In genomic region chr8:22227061-22227877, GRCm38 (mm10) we compare ENCODE assay signal across 8 mouse cellular contexts. TPM values are rescaled to one million over a fixed set of nuclear protein-coding genes. Genes with fewer than 3 reads are reported as not detected.
DNase-seq lines count a peak whose midpoint lies in the region; ATAC-seq and TF ChIP-seq lines count a peak whose summit lies in the region.

Gene Thsd1 (plus strand): TSS chr8:22227313.

- H3K4me3 ChIP-seq in E14TG2a.4 (replicated peaks; ENCODE audit: low read length), result peak within 1 kb of the TSS; percentile 83
- H3K4me3 ChIP-seq in heart, postnatal 0 days (ENCODE audit: low read depth, low read length), result peak within 1 kb of the TSS; percentile 58
- peak within 1 kb of the TSS; percentile 65 for H3K4me3 ChIP-seq in spleen, adult 2 months (ENCODE audit: extremely low read depth, insufficient read depth, insufficient read length)

- peak; percentile 49; the same call in 1 of the 2 replicates for ATAC-seq in erythroid progenitor cell, adult 5-6 weeks (replicated peaks; ENCODE audit: low FRiP score, poor library complexity, severe bottlenecking)
- ATAC-seq in heart, postnatal 0 days (ENCODE audit: insufficient read depth, low read depth), result peak; percentile 81
- ATAC-seq in megakaryocyte, adult 5-6 weeks (ENCODE audit: poor library complexity, severe bottlenecking), result peak; percentile 85

- peaks cover 2% of the 10 kb centered on the region; the same call in 1 of the 2 replicates for H3K36me3 ChIP-seq in E14TG2a.4 (ENCODE audit: insufficient read depth, low read length)
- H3K36me3 ChIP-seq in heart, postnatal 0 days (replicated peaks; ENCODE audit: control insufficient read depth, insufficient read depth, low read length), result 0 out of 2 replicates have a peak, but pooled peaks cover 1% of the 10 kb centered on the region
- H3K36me3 ChIP-seq in spleen, adult 2 months (ENCODE audit: control insufficient read depth, insufficient read depth, low read length), result no peaks in the 10 kb centered on the region

- under 1% methylated on average over 39 of the region's 39 CpGs for WGBS in heart, postnatal 0 days
- WGBS in spleen, adult 2 months, result under 1% methylated on average over 39 of the region's 39 CpGs

- TF ChIP-seq POLR2A in spleen, adult 2 months (IDR thresholded peaks at IDR 0.05; ENCODE audit: low read depth, low read length), result no peak

- H3K4me1 ChIP-seq in E14TG2a.4 (replicated peaks; ENCODE audit: low read depth, low read length), result peaks cover 35% of the 10 kb centered on the region
- no peaks in the 10 kb centered on the region for H3K4me1 ChIP-seq in heart, postnatal 0 days (ENCODE audit: control insufficient read depth, insufficient read depth)
- H3K4me1 ChIP-seq in spleen, adult 2 months (ENCODE audit: control insufficient read depth, insufficient read depth, insufficient read length), result peaks cover 11% of the 10 kb centered on the region

- peak within 1 kb of the TSS; percentile 72 for H3K4me2 ChIP-seq in heart, postnatal 0 days (ENCODE audit: low read depth, low read length)

- peaks cover 23% of the 10 kb centered on the region for H3K27me3 ChIP-seq in E14TG2a.4 (ENCODE audit: insufficient read depth, low read length)
- 0 out of 2 replicates have a peak, but pooled peaks cover 7% of the 10 kb centered on the region for H3K27me3 ChIP-seq in heart, postnatal 0 days (ENCODE audit: control insufficient read depth, insufficient read depth, low read length)
- no peaks in the 10 kb centered on the region for H3K27me3 ChIP-seq in spleen, adult 2 months (ENCODE audit: control insufficient read depth, insufficient read depth, low read length)

- H3K9ac ChIP-seq in heart, postnatal 0 days (replicated peaks; ENCODE audit: low read depth, low read length), result peak within 1 kb of the TSS; percentile 45

- H3K9me3 ChIP-seq in E14TG2a.4 (ENCODE audit: low read length), result no peaks in the 10 kb centered on the region
- no peaks in the 10 kb centered on the region for H3K9me3 ChIP-seq in heart, postnatal 0 days (replicated peaks; ENCODE audit: control insufficient read depth, low read length)

- no peak for TF ChIP-seq EP300 in heart, postnatal 0 days (IDR thresholded peaks at IDR 0.05; ENCODE audit: low read depth)

- peak within 1 kb of the TSS; percentile 58 for H3K27ac ChIP-seq in heart, postnatal 0 days (ENCODE audit: low read depth)
- no peak within 1 kb of the TSS for H3K27ac ChIP-seq in spleen, adult 2 months (ENCODE audit: insufficient read depth, low read length)

- peak; percentile 71 to 83 for DNase-seq in adrenal gland, adult (ENCODE audit: inconsistent age in 2 of 2, low spot score in 1 of 2)
- peak; percentile 76 for DNase-seq in heart, postnatal 0 days (ENCODE audit: low spot score)
- peak; percentile 87 for DNase-seq in kidney, postnatal 14 days
- DNase-seq in spleen, adult 2 months (ENCODE audit: low read depth in 1 of 2, low spot score in 2 of 2), result peak in 1 of 2 experiments; percentile 19
- no peak for DNase-seq in right cerebral cortex, postnatal 36 days (ENCODE audit: low spot score in 2 of 2)

- no peak for TF ChIP-seq CTCF in E14TG2a.4 (conservative IDR thresholded peaks at IDR 0.05; ENCODE audit: low read length)
- no peak for TF ChIP-seq CTCF in heart, postnatal 0 days (IDR thresholded peaks at IDR 0.05; ENCODE audit: low read depth)
- TF ChIP-seq CTCF in spleen, adult 2 months (IDR thresholded peaks at IDR 0.05; ENCODE audit: extremely low read depth, insufficient read depth, insufficient read length, insufficient replicate concordance), result no peak

RNA-seq across cellular contexts. Expression of gene Thsd1, which starts in this region (rescaled TPM):
- total RNA-seq in erythroid progenitor cell, adult 5-6 weeks (2015; ENCODE audit: low replicate concordance), result not detected in 2 replicates
- 0.13 TPM in 1 of 2 replicates, not detected in the other for total RNA-seq in erythroid progenitor cell, adult 5-6 weeks (2017; ENCODE audit: low replicate concordance)
- 7.1 and 8.0 TPM in 2 replicates for total RNA-seq in heart, postnatal 0 days (2014; rRNA removed; ENCODE audit: low replicate concordance)
- 9.4 and 10.1 TPM in 2 replicates for polyA plus RNA-seq in heart, postnatal 0 days (2015; fragmentation: Nextera tagmentation; extraction: Ambion mirVana)
- 0.56 and 1.5 TPM in 2 replicates for total RNA-seq in megakaryocyte, adult 5-6 weeks (2015)
- 0.51 and 0.73 TPM in 2 replicates for total RNA-seq in megakaryocyte, adult 5-6 weeks (2017)
- polyA plus RNA-seq in spleen, adult 2 months (2012; rRNA removed), result 2.1 and 2.3 TPM in 2 replicates

Comparison
In these comparisons a context has a peak if more than half of its experiments do, and no peak if none do; other contexts are left out.
1. Peak in ATAC-seq in erythroid progenitor cell, adult 5-6 weeks; RNA of the gene not detected or under 1 TPM.
2. DNase-seq: peak in adrenal gland, adult (2 of 2), heart, postnatal 0 days (single experiment) and kidney, postnatal 14 days (single experiment); none in right cerebral cortex, postnatal 36 days (0 of 2).
3. Peak in every context shown above with its lines, with median percentiles within 50 percentile points of each other: H3K4me3 ChIP-seq and ATAC-seq.